Mouse (Mus musculus): Measurements from ENCODE around the gene Fli1. TPM values are rescaled to one million over a fixed set of nuclear protein-coding genes. Genes with fewer than 3 reads are reported as not detected.

The Fli1 gene
- polyA plus RNA-seq, 2 experiments, result 2.5 to 6.9 TPM

- no peak for DNase-seq (ENCODE audit: low read depth in 3 of 3, low spot score in 3 of 3)
Observed at GRCm38 (mm10) chr9:32571676-32572075, 29.0 kb upstream of the Fli1 start.

GRCm38 (mm10) chr9:32570547-32570946 is 27.9 kb upstream of the Fli1 start:
- Histone ChIP-seq H3K9ac (replicated peaks) (no peak overlapping the region), H3K27me3 (ENCODE audit: control insufficient read depth, insufficient read depth, low read length) (no peaks in the 10 kb centered on the region), H3K36me3 (replicated peaks; ENCODE audit: control insufficient read depth, insufficient read depth, low read depth) (no peaks in the 10 kb centered on the region), H3K4me3 (ENCODE audit: insufficient read depth in 1 of 2, low read depth in 2 of 2, low read length in 2 of 2) (no peak overlapping the region), H3K27ac (no peak overlapping the region), H3K4me1 (replicated peaks; ENCODE audit: control insufficient read depth in 2 of 2, insufficient read depth in 2 of 2, low read length in 1 of 2) (no peaks in the 10 kb centered on the region), H3K9me3 (ENCODE audit: control insufficient read depth, low read length) (no peaks in the 10 kb centered on the region), H3K4me2 (ENCODE audit: low read depth) (no peak overlapping the region)
- WGBS (ENCODE audit: insufficient replicate concordance), result 32% methylated on average over 5 of the region's 5 CpGs
- TF ChIP-seq EP300 (IDR thresholded peaks at IDR 0.05; ENCODE audit: low read depth), result no peak
- no peak for TF ChIP-seq CTCF (IDR thresholded peaks at IDR 0.05; ENCODE audit: low read depth)
- DNase-seq (ENCODE audit: low read depth in 3 of 3, low spot score in 3 of 3) (no peak), ATAC-seq (ENCODE audit: insufficient read depth) (no peak)

More at GRCm38 (mm10) chr9:32571676-32572075, 29.0 kb upstream of the Fli1 start:
- 48% methylated on average over 4 of the region's 4 CpGs for WGBS (ENCODE audit: insufficient replicate concordance)
- no peak overlapping the region for H3K4me2 ChIP-seq (ENCODE audit: low read depth)
- no peak overlapping the region for H3K4me3 ChIP-seq (ENCODE audit: insufficient read depth in 1 of 2, low read depth in 2 of 2, low read length in 2 of 2)
- no peak for ATAC-seq (ENCODE audit: insufficient read depth)
- H3K36me3 ChIP-seq (replicated peaks; ENCODE audit: control insufficient read depth, insufficient read depth, low read depth), result no peaks in the 10 kb centered on the region
- no peaks in the 10 kb centered on the region for H3K4me1 ChIP-seq (replicated peaks; ENCODE audit: control insufficient read depth in 2 of 2, insufficient read depth in 2 of 2, low read length in 1 of 2)
- no peak overlapping the region for H3K27ac ChIP-seq
- no peaks in the 10 kb centered on the region for H3K9me3 ChIP-seq (ENCODE audit: control insufficient read depth, low read length)
- TF ChIP-seq CTCF (IDR thresholded peaks at IDR 0.05; ENCODE audit: low read depth) (no peak), EP300 (IDR thresholded peaks at IDR 0.05; ENCODE audit: low read depth) (no peak)
- no peak overlapping the region for H3K9ac ChIP-seq (replicated peaks)
- no peaks in the 10 kb centered on the region for H3K27me3 ChIP-seq (ENCODE audit: control insufficient read depth, insufficient read depth, low read length)

GRCm38 (mm10) chr9:32569261-32569660 is 26.6 kb upstream of the Fli1 start:
- TF ChIP-seq CTCF (IDR thresholded peaks at IDR 0.05; ENCODE audit: low read depth), result no peak
- no peak for TF ChIP-seq EP300 (IDR thresholded peaks at IDR 0.05; ENCODE audit: low read depth)
- WGBS (ENCODE audit: insufficient replicate concordance), result 61% methylated on average over 4 of the region's 4 CpGs
- Histone ChIP-seq H3K9me3 (ENCODE audit: control insufficient read depth, low read length) (no peaks in the 10 kb centered on the region), H3K4me1 (replicated peaks; ENCODE audit: control insufficient read depth in 2 of 2, insufficient read depth in 2 of 2, low read length in 1 of 2) (no peaks in the 10 kb centered on the region), H3K4me2 (ENCODE audit: low read depth) (no peak overlapping the region), H3K27ac (no peak overlapping the region), H3K36me3 (replicated peaks; ENCODE audit: control insufficient read depth, insufficient read depth, low read depth) (no peaks in the 10 kb centered on the region), H3K9ac (replicated peaks) (no peak overlapping the region), H3K4me3 (ENCODE audit: insufficient read depth in 1 of 2, low read depth in 2 of 2, low read length in 2 of 2) (no peak overlapping the region), H3K27me3 (ENCODE audit: control insufficient read depth, insufficient read depth, low read length) (no peaks in the 10 kb centered on the region)
- ATAC-seq (ENCODE audit: insufficient read depth) (no peak), DNase-seq (ENCODE audit: low read depth in 3 of 3, low spot score in 3 of 3) (no peak)

- no peak overlapping the region for H3K27ac ChIP-seq
- no peak overlapping the region for H3K9ac ChIP-seq (replicated peaks)
- no peak overlapping the region for H3K4me2 ChIP-seq (ENCODE audit: low read depth)
- TF ChIP-seq CTCF (IDR thresholded peaks at IDR 0.05; ENCODE audit: low read depth) (no peak), EP300 (IDR thresholded peaks at IDR 0.05; ENCODE audit: low read depth) (no peak)
- H3K4me1 ChIP-seq (replicated peaks; ENCODE audit: control insufficient read depth in 2 of 2, insufficient read depth in 2 of 2, low read length in 1 of 2), result peaks cover 0 to 5% of the 10 kb centered on the region in 2 experiments; a peak in 1 of 4 replicates
- H3K27me3 ChIP-seq (ENCODE audit: control insufficient read depth, insufficient read depth, low read length), result no peaks in the 10 kb centered on the region
- H3K4me3 ChIP-seq (ENCODE audit: insufficient read depth in 1 of 2, low read depth in 2 of 2, low read length in 2 of 2), result no peak overlapping the region
- 63% methylated on average over 7 of the region's 7 CpGs for WGBS (ENCODE audit: insufficient replicate concordance)
- no peaks in the 10 kb centered on the region for H3K9me3 ChIP-seq (ENCODE audit: control insufficient read depth, low read length)
- DNase-seq (ENCODE audit: low read depth in 3 of 3, low spot score in 3 of 3) (no peak), ATAC-seq (ENCODE audit: insufficient read depth) (no peak)
- H3K36me3 ChIP-seq (replicated peaks; ENCODE audit: control insufficient read depth, insufficient read depth, low read depth), result no peaks in the 10 kb centered on the region
Observed at GRCm38 (mm10) chr9:32567603-32568002, 24.9 kb upstream of the Fli1 start.

- 45% methylated on average over 3 of the region's 3 CpGs for WGBS (ENCODE audit: insufficient replicate concordance)
- TF ChIP-seq CTCF (IDR thresholded peaks at IDR 0.05; ENCODE audit: low read depth), result no peak
- no peak for TF ChIP-seq EP300 (IDR thresholded peaks at IDR 0.05; ENCODE audit: low read depth)
- no peaks in the 10 kb centered on the region for H3K36me3 ChIP-seq (replicated peaks; ENCODE audit: control insufficient read depth, insufficient read depth, low read depth)
- H3K4me1 ChIP-seq (replicated peaks; ENCODE audit: control insufficient read depth in 2 of 2, insufficient read depth in 2 of 2, low read length in 1 of 2), result peaks cover 1 to 16% of the 10 kb centered on the region in 2 experiments; a peak in 3 of 4 replicates
- H3K4me3 ChIP-seq (ENCODE audit: insufficient read depth in 1 of 2, low read depth in 2 of 2, low read length in 2 of 2), result no peak overlapping the region
- ATAC-seq (ENCODE audit: insufficient read depth) (no peak), DNase-seq (ENCODE audit: low read depth in 3 of 3, low spot score in 3 of 3) (no peak)
- H3K9me3 ChIP-seq (ENCODE audit: control insufficient read depth, low read length), result no peaks in the 10 kb centered on the region
- H3K9ac ChIP-seq (replicated peaks), result no peak overlapping the region
- H3K27ac ChIP-seq, result no peak overlapping the region
- no peak overlapping the region for H3K4me2 ChIP-seq (ENCODE audit: low read depth)
- H3K27me3 ChIP-seq (ENCODE audit: control insufficient read depth, insufficient read depth, low read length), result no peaks in the 10 kb centered on the region
Observed at GRCm38 (mm10) chr9:32565309-32565708, 22.6 kb upstream of the Fli1 start.

Measured in liver, embryonic 14.5 days (tissue).